Mouse (Mus musculus) left cerebral cortex, adult 8-10 months (tissue): ENCODE measurements at regions not wholly inside any gene's neighbourhood (a gene's known extent, or its start where the extent isn't known, plus 50 kb on each side); places are given as distances from the start of the nearest gene placed in this dataset.

ENCODE experiments used
- DNase-seq, 2 experiments: peaks; one replicate each; pipeline ENCODE4 v3.0.0; 2022; ENCODE audit warnings: low spot score in 2 of 2

DNA sequence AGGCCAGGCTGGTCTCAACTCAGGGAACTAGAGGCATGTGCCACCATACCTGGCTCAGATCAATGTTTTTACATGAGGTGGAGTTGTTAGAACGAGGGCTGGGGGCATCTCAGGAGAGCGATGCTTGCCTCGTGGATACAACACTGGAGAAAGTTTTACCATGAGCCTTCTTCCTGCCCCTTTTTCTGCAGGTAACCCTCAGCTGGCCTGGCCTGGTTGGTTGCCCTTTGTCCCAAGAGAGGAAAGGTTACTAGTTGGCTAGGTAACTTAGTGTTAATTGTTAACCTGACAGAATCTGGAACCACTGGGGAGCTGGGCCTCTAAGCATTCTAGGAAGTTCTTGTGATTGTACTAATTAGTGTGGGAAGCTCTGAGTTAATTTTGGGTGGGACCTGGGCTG, 81.0 kb upstream of the Sertad2 start:
- no peak for DNase-seq

- DNase-seq: no peak
These were observed 79.8 kb upstream of the Sertad2 start for GRCm38 (mm10) chr11:20463173-20463681.

GRCm38 (mm10) chr11:20464564-20464963, 78.5 kb upstream of the Sertad2 start:
- DNase-seq: no peak

GRCm38 (mm10) chr11:20466591-20466990, 76.5 kb upstream of the Sertad2 start:
- no peak for DNase-seq

GRCm38 (mm10) chr11:20468319-20469018, 74.6 kb upstream of the Sertad2 start:
- no peak for DNase-seq

DNA sequence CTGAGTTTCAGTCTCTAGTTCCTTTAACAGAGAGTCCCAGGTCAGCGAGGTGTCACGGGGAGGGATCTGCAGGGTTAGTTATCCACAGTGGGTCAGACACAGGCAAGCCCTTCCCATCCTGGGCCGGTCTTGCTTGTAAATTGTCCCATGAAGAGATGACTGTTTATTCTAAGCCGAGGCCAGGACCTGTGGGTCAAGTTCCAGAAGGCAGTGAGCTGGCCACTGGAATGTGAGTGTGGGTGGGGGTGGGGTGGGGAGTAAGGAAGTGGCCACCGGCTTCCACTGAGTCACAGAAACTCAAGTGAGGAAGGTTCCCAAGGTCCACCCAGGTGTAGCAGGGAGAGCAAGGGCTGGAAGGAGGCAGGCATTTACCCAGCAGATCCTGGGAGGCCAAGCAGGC, 73.7 kb upstream of the Sertad2 start:
- no peak for DNase-seq

GRCm38 (mm10) chr11:20470396-20470795, 72.7 kb upstream of the Sertad2 start:
- DNase-seq: no peak

DNA sequence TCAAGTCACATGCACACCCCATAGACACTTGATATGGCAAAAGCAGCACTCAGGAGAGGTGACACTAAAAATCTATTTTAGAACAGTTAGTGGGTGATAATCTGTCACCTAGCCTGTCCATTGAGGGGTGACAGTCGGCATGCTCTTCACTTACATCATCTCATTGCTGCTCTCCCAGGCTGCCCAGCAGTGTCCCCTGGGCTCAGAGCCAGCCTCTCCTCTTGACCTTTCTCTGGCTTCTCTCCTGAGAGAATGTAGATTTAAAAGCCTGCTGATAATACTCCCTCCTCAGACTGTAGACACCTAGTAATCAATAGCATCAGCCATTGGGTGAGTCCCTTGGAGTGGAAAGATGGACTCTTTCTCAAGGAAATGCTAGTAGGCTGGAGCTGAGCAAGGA, 70.7 kb upstream of the Sertad2 start:
- no peak for DNase-seq

DNA sequence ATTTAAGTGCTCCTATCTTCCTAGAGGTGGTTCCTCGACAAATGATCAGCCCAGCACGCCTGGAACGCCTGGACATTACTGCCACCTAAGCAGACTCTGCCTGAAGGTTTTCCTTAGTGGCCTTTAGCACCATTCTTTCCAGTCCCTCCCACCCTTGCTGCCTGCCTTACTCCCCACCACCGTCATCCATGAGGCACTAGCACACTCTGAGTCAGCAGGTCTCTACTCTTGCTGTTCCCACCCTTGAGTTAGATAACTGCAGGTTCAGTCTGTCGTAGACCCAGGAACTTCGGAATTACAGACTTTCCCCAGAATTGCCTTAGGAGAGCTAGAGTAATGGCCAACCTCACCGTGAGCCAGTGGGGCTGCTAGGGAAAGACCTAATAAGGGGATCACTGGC, 67.4 kb upstream of the Sertad2 start:
- DNase-seq: no peak

- no peak for DNase-seq
These were observed 66.6 kb upstream of the Sertad2 start for GRCm38 (mm10) chr11:20476494-20476893.

- DNase-seq: peak in 1 of 2 experiments; percentile 33
These were observed 65.6 kb upstream of the Sertad2 start for GRCm38 (mm10) chr11:20477183-20478037.

- no peak for DNase-seq
These were observed 62.4 kb upstream of the Sertad2 start for GRCm38 (mm10) chr11:20480632-20481031.

- no peak for DNase-seq
These were observed 57.7 kb upstream of the Sertad2 start for GRCm38 (mm10) chr11:20485371-20485770.
